Mouse (Mus musculus): ENCODE measurements at regions not wholly inside any gene's neighbourhood (a gene's known extent, or its start where the extent isn't known, plus 50 kb on each side); places are given as distances from the start of the nearest gene placed in this dataset.

GRCm38 (mm10) chr1:71900106-71901074 lies 247.4 kb upstream of the Fn1 start:
- no peak for DNase-seq (ENCODE audit: low spot score)

GRCm38 (mm10) chr1:71899128-71899527 lies 246.1 kb upstream of the Fn1 start:
- DNase-seq (ENCODE audit: low spot score) = no peak

- no peak for DNase-seq (ENCODE audit: low spot score)
These were observed 245.2 kb upstream of the Fn1 start for GRCm38 (mm10) chr1:71898198-71898597.

- DNase-seq (ENCODE audit: low spot score) = peak; percentile 36
These were observed 244.6 kb upstream of the Fn1 start for GRCm38 (mm10) chr1:71897464-71898051.

GRCm38 (mm10) chr1:71896141-71896725 lies 243.2 kb upstream of the Fn1 start:
- peak; percentile 28 for DNase-seq (ENCODE audit: low spot score)

GRCm38 (mm10) chr1:71893636-71894035 lies 240.6 kb upstream of the Fn1 start:
- peak; percentile 56 for DNase-seq (ENCODE audit: low spot score)

GRCm38 (mm10) chr1:71887809-71888208 lies 234.8 kb upstream of the Fn1 start:
- DNase-seq (ENCODE audit: low spot score) = no peak

- no peak for DNase-seq (ENCODE audit: low spot score)
These were observed 233.9 kb upstream of the Fn1 start for GRCm38 (mm10) chr1:71886903-71887302.

GRCm38 (mm10) chr1:71886233-71886632 lies 233.2 kb upstream of the Fn1 start:
- no peak for DNase-seq (ENCODE audit: low spot score)

GRCm38 (mm10) chr1:71881851-71882250 lies 228.9 kb upstream of the Fn1 start:
- no peak for DNase-seq (ENCODE audit: low spot score)

- DNase-seq (ENCODE audit: low spot score) = no peak
These were observed 228.2 kb upstream of the Fn1 start for GRCm38 (mm10) chr1:71881191-71881590.

- no peak for DNase-seq (ENCODE audit: low spot score)
These were observed 227.5 kb upstream of the Fn1 start for GRCm38 (mm10) chr1:71880480-71880879.

- DNase-seq (ENCODE audit: low spot score) = no peak
These were observed 223.9 kb upstream of the Fn1 start for GRCm38 (mm10) chr1:71876712-71877401.

GRCm38 (mm10) chr1:71874037-71874436 lies 221.0 kb upstream of the Fn1 start:
- DNase-seq (ENCODE audit: low spot score) = no peak

GRCm38 (mm10) chr1:71865670-71866069 lies 212.7 kb upstream of the Fn1 start:
- no peak for DNase-seq (ENCODE audit: low spot score)

GRCm38 (mm10) chr1:71864749-71865148 lies 211.7 kb upstream of the Fn1 start:
- no peak for DNase-seq (ENCODE audit: low spot score)

GRCm38 (mm10) chr1:71853212-71853611 lies 200.2 kb upstream of the Fn1 start:
- DNase-seq (ENCODE audit: low spot score) = no peak

- no peak for DNase-seq (ENCODE audit: low spot score)
These were observed 198.3 kb upstream of the Fn1 start for GRCm38 (mm10) chr1:71851268-71851667.

GRCm38 (mm10) chr1:71848656-71849055 lies 195.7 kb upstream of the Fn1 start:
- DNase-seq (ENCODE audit: low spot score) = no peak

- peak; percentile 33 for DNase-seq (ENCODE audit: low spot score)
These were observed 192.1 kb upstream of the Fn1 start for GRCm38 (mm10) chr1:71844938-71845685.

GRCm38 (mm10) chr1:71837764-71838163 lies 184.8 kb upstream of the Fn1 start:
- DNase-seq (ENCODE audit: low spot score) = no peak

All from adipocyte (in vitro differentiated cells).